Mouse (Mus musculus) frontal cortex, postnatal 36 days (tissue): Measurements from ENCODE around the gene Rai1.

ENCODE experiments used
- DNase-seq, 2 experiments: peaks; one replicate each; pipeline ENCODE4 v3.0.0; 2022; ENCODE audit warnings: low spot score in 2 of 2

Gene Rai1

GRCm38 (mm10) chr11:60104810-60105592, at the start of gene Rai1:
TSS of gene Rai1 (plus strand) at chr11:60105013.
- DNase-seq: peak; percentile 89 to 93

GRCm38 (mm10) chr11:60056520-60056919, 48.3 kb upstream of the Rai1 start:
- DNase-seq: no peak

DNA sequence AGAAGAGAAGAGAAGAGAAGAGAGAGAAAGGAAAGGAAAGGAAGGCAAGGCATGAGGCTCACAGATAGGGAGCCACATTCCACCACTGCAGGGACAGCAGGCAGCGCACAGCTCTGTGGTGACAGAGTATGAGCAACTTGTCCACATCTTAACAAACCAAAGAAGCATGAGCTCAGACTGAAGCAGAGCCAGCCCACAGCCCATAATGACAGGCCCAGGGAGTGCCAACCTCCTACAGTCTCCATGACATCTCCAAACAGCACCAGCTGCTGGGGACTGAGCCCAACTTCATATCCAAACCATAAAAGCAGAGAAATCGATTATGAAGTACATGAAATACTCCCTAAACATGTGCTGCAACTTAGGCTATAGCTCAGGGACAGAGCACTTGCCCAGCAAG, 46.8 kb upstream of the Rai1 start:
- DNase-seq: peak; percentile 24 to 59

- no peak for DNase-seq
Measured at GRCm38 (mm10) chr11:60058441-60058840, 46.4 kb upstream of the Rai1 start.

DNA sequence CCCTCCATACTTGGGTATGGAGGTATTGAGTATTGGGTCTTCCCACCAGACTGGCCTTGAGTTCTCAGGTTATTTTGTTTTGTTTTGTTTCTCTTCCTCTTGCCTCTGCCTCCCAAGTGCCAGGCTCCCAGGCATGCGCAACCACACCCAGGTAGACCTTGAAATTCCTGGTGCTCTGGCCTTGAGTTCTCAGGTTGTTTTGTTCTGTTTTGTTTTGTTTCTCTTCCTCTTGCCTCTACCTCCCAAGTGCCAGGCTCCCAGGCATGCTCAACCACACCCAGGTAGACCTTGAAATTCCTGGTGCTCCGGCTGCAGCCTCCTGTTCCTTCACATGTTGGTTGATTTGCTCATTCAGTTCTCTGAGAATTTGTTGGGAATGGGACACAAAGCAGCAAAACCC, 44.8 kb upstream of the Rai1 start:
- DNase-seq: no peak

DNA sequence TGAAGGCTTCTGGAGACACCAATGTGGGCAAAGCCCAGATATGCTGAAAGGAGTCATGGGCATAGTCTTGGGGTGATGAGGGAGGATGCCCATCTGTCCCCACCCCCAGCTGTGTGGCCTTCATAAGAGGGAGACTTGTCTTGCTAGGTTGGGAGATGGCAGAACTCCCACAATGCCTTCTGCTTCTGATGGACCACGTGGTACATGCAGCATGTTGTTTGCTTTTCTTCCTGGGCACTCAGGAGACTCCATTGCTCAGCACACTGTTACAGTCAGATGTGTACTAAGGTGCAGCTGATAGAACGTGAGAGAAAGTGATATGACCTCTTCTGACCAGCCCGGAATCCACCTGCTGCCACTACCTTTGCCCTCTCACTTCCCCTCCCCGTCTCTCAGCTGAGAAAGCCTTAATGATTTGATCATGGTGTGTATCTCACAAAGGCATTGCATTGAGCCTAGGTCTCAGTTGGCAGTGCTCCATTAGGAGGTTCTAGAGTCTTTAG, 43.3 kb upstream of the Rai1 start:
- no peak for DNase-seq

GRCm38 (mm10) chr11:60065267-60065666, 39.5 kb upstream of the Rai1 start:
- no peak for DNase-seq

DNA sequence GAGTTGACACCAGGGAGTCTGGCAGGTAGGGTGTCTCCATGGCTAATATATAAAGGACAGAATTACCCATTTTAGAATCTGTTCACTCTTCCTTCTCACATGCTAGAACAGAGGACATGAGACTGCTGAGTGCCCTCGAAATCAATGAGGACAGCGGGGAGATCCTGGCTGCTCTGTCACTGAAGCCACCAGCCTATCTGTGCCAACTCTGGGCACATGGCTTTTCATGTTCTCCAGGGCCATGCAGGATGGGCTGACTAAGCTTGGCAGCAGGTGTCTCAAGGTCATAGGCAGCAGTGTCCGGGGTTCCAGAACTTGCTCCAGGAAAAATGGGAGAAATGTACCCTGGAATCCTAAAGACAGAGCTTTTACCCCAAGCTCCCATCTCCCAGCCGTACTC, 37.2 kb upstream of the Rai1 start:
- no peak for DNase-seq

GRCm38 (mm10) chr11:60068631-60069030, 36.2 kb upstream of the Rai1 start:
- DNase-seq: no peak

DNA sequence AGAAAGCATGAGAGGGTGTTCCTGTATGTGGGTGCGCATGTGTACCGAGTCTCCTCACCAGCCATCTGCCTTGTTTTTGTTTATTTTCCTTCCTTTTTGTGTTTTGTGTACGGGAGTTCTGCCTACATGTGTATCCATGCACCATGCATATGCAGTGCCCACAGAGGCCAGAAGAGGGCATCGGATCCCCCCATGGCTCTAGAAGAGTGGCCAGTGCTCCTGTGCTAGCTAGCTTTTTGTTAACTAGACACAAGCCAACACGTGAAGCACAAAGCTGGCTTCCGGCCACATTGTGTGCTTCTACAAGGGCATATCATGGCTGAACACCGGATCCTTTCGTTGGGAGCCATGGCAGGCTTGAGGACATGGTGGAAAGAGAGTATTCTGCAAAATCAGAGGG, 34.2 kb upstream of the Rai1 start:
- no peak for DNase-seq

GRCm38 (mm10) chr11:60071221-60071620, 33.6 kb upstream of the Rai1 start:
- DNase-seq: no peak

DNA sequence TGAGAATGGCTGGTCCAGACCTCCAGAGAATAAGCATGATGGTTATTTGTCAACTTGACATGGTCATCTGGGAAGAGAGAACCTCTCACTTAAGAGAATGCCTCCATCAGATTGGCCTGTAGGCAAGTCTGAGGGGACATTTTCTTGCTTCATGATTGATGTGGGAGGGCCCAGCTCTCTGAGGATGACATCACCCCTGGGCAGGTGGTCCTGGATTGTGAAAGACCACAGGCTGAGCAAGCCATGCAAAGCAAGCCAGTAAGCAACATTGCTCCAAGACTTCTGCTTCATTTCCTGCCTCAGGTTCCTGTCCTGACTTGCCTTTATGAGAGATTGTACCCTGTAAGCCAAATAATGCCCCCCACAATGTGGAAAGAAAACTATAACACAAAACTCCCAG, 31.7 kb upstream of the Rai1 start:
- DNase-seq: no peak

DNA sequence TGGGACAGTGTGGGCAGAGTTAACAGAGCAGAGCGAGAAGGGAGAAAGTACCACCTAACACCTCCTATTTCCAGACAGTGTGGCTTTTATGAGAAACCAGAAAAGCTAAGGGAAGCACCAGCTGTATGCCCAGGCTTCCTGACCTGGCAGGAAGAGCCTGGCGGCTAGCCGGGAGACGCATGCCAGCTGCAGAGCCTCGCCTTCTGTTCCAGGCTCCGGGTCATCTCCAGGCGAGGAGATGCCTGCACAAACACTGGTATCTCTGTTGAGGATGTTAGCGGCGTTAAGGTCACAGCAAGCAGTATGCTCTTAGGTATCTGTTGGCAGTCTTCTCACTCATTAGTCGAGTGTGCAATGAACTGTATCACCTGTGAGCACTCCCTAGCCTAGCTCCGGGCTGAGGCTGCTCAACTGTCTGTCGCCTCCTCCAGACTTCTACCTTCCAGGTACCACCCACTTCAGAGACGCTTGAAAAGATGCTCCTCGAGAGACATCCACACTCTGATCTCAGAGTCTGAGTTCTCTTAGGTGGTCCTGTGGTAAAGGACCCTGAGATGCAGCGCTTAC, 30.8 kb upstream of the Rai1 start:
- no peak for DNase-seq

DNA sequence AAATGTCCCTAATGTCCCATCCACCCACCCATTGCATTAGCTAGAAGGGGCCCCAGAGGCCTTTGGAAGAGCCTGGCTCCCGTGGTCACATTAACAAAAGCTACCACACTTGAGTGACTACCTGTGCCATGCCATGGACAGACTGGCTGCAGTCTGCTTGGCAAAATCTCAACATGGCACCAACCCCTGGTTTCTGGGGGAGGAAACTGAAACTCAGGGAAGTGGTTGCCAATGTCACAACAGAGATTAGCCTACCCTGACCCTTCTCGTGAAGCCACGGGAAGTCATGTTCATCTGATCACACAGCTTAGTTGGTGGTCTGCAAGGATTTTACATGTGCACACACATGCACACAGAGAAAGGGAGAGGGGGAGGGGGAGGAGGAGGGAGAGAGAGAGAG, 28.6 kb upstream of the Rai1 start:
- no peak for DNase-seq

DNA sequence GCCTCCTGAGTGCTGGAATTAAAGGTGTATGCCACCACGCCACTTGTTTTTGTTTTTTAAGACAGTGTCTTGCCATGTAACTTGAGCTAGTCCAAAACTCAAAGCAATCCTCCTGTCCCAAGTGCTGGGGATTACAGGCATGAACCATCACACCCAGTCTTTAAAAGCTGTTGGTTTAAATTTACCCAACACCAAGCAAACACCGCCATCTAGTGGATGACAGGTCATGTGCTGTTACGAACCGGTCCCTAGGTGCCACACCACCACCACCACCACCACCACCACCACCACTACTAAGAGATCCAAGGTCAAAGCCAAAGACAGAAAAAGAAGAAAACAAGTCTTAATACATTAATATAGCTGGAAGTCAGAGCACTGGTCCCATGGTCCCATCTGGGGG, 28.0 kb upstream of the Rai1 start:
- peak; percentile 56 to 82 for DNase-seq

DNA sequence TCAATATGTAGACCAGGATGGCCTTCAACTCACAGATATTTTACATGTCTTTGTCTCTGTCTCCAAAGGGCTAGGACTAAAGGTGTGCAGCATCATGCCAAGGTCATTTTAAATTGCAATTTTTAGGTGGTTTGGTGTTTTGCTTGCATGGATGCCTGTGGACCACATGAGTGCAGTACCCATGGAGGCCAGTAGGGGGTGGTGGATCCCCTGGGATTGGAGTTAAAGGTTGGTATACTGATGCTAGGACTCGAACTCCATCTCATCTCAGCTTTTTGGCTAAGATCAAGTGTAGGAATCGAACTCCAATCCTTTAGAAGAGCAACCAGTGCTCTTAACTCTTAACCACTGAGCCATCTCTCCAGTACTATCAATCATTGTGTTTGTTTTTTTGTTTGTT, 20.2 kb upstream of the Rai1 start:
- DNase-seq: no peak

- no peak for DNase-seq
Measured at GRCm38 (mm10) chr11:60086676-60087075, 18.1 kb upstream of the Rai1 start.

- peak in 1 of 2 experiments; percentile 49 for DNase-seq
Measured at GRCm38 (mm10) chr11:60088947-60089346, 15.9 kb upstream of the Rai1 start.

DNA sequence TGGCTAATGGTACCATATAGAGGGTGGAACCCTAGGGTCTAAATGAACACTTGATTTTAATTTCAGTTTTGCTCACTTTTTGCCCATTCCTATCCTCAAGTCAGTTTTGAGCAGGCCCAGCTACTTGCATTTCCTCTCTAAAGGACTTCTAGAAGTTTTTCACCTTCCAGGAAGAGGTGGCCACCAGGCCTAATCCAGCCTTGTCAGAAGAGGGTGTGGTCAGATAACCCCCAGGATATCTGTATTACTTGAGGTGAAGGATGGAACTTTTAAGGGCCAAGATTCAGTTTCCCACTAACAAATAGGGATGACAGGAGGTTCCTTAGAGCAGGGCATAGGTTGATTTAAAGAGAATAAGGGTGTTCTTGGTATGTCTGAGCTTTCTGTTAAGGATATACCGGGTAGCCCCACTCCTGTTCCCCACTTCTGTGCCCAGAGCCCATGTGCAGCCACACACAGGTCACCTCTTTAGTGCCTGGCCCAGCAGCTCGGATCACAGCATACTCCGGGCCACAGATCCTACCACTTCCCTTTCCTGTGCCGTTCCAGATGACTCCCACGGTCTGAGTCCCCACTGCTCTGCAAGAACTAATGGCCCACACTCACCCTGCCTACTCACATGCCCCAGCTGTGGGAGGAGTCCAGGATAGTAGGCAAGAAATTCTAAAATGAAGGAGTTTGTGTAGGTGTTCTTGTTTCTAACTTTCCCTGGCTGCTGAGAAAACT, 14.0 kb upstream of the Rai1 start:
- no peak for DNase-seq

- no peak for DNase-seq
Measured at GRCm38 (mm10) chr11:60091422-60091761, 13.4 kb upstream of the Rai1 start.

- DNase-seq: no peak
Measured at GRCm38 (mm10) chr11:60093227-60093626, 11.6 kb upstream of the Rai1 start.

- no peak for DNase-seq
Measured at GRCm38 (mm10) chr11:60093984-60094587, 10.7 kb upstream of the Rai1 start.
